Mouse (Mus musculus) liver, embryonic 16.5 days (tissue): ENCODE measurements at regions not wholly inside any gene's neighbourhood (a gene's known extent, or its start where the extent isn't known, plus 50 kb on each side); places are given as distances from the start of the nearest gene placed in this dataset.

ENCODE experiments used
- ATAC-seq: fragments of 200-750 bp; cut with Nextera tagmentation; 2 replicates; pipeline ENCODE4 v1.8.0; 2017; ENCODE audit warnings: low read depth, mild to moderate bottlenecking, moderate number of reproducible peaks, moderate library complexity
- H3K27ac ChIP-seq: fragments of 300-500 bp; sonication (generic); 2 replicates; pipeline ENCODE4 v1.5.1; 2014; ENCODE audit warnings: mild to moderate bottlenecking, low read length
- H3K27me3 ChIP-seq: fragments of 300-500 bp; sonication (generic); 2 replicates; pipeline ENCODE4 v1.6.1; 2014; ENCODE audit warnings: low read depth, low read length, mixed read lengths; ENCODE audit not compliant: control insufficient read depth, insufficient read depth
- H3K36me3 ChIP-seq: fragments of 300-500 bp; sonication (generic); 2 replicates; pipeline ENCODE4 v1.6.1; 2014; ENCODE audit warnings: mild to moderate bottlenecking; ENCODE audit not compliant: control insufficient read depth, insufficient read depth
- H3K4me1 ChIP-seq: fragments of 300-500 bp; sonication (generic); 2 replicates; pipeline ENCODE4 v1.6.1; 2014; ENCODE audit warnings: low read depth, low read length, mixed read lengths; ENCODE audit not compliant: control insufficient read depth
- H3K4me2 ChIP-seq: fragments of 300-500 bp; sonication (generic); 2 replicates; pipeline ENCODE4 v1.6.1; 2014; ENCODE audit warnings: low read depth, low read length, mixed read lengths
- H3K4me3 ChIP-seq: fragments of 300-500 bp; sonication (generic); 2 replicates; pipeline ENCODE4 v1.5.1; 2014; ENCODE audit warnings: low read depth, mild to moderate bottlenecking, low read length
- H3K9ac ChIP-seq: fragments of 300-500 bp; sonication (generic); 2 replicates; pipeline ENCODE4 v1.6.1; 2014; ENCODE audit warnings: low read depth, low read length
- H3K9me3 ChIP-seq: fragments of 300-500 bp; sonication (generic); replicated peaks from 2 replicates; pipeline ENCODE4 v1.6.1; 2016; ENCODE audit warnings: low read length; ENCODE audit not compliant: control insufficient read depth
- WGBS: fragments of 180-500 bp; shearing (Covaris S2); extraction: QIAGEN DNeasy Blood & Tissue Kit; methylation state at CpG from one replicate; pipeline ENCODE4 v1.1.7; 2014; ENCODE audit not compliant: insufficient replicate concordance; 5-methylcytosine and 5-hydroxymethylcytosine counted together

- Histone ChIP-seq H3K4me2 (no peak overlapping the region), H3K36me3 (no peaks in the 10 kb centered on the region), H3K27ac (no peak overlapping the region), H3K9ac (no peak overlapping the region), H3K4me1 (no peaks in the 10 kb centered on the region), H3K27me3 (no peaks in the 10 kb centered on the region), H3K4me3 (no peak overlapping the region), H3K9me3 (no peaks in the 10 kb centered on the region)
- no peak for ATAC-seq
- 65% methylated on average over 7 of the region's 7 CpGs for WGBS
Observed at GRCm38 (mm10) chr4:125413833-125414719, 76.4 kb upstream of the Grik3 start.

- Histone ChIP-seq H3K27ac (no peak overlapping the region), H3K27me3 (no peaks in the 10 kb centered on the region), H3K9ac (no peak overlapping the region), H3K4me1 (no peaks in the 10 kb centered on the region), H3K4me3 (no peak overlapping the region), H3K4me2 (no peak overlapping the region), H3K36me3 (no peaks in the 10 kb centered on the region), H3K9me3 (no peaks in the 10 kb centered on the region)
- WGBS = 29% methylated on average over 8 of the region's 8 CpGs
- peak; percentile 86 for ATAC-seq
Observed at GRCm38 (mm10) chr4:125410736-125411441, 79.6 kb upstream of the Grik3 start.

- Histone ChIP-seq H3K4me3 (no peak overlapping the region), H3K4me2 (no peak overlapping the region), H3K36me3 (no peaks in the 10 kb centered on the region), H3K4me1 (no peaks in the 10 kb centered on the region), H3K27ac (no peak overlapping the region), H3K9ac (no peak overlapping the region), H3K9me3 (no peaks in the 10 kb centered on the region), H3K27me3 (no peaks in the 10 kb centered on the region)
- ATAC-seq = no peak
- 61% methylated on average over 13 of the region's 13 CpGs for WGBS
Observed at GRCm38 (mm10) chr4:125399376-125400112, 91.0 kb upstream of the Grik3 start.

- no peaks in the 10 kb centered on the region for H3K9me3 ChIP-seq
- WGBS = 49% methylated on average over 12 of the region's 12 CpGs
- no peak overlapping the region for H3K9ac ChIP-seq
- H3K4me2 ChIP-seq = no peak overlapping the region
- no peaks in the 10 kb centered on the region for H3K4me1 ChIP-seq
- no peaks in the 10 kb centered on the region for H3K36me3 ChIP-seq
- ATAC-seq = no peak
- no peak overlapping the region for H3K4me3 ChIP-seq
- H3K27ac ChIP-seq = no peak overlapping the region
- H3K27me3 ChIP-seq = no peaks in the 10 kb centered on the region
Observed at GRCm38 (mm10) chr4:125397007-125397461, 93.5 kb upstream of the Grik3 start.

- Histone ChIP-seq H3K9me3 (no peaks in the 10 kb centered on the region), H3K4me3 (no peak overlapping the region), H3K27me3 (no peaks in the 10 kb centered on the region), H3K27ac (no peak overlapping the region), H3K4me2 (no peak overlapping the region), H3K36me3 (no peaks in the 10 kb centered on the region), H3K4me1 (no peaks in the 10 kb centered on the region), H3K9ac (no peak overlapping the region)
- ATAC-seq = no peak
- 59% methylated on average over 6 of the region's 6 CpGs for WGBS
Observed at GRCm38 (mm10) chr4:125391269-125391668, 99.2 kb upstream of the Grik3 start.

- Histone ChIP-seq H3K9me3 (no peaks in the 10 kb centered on the region), H3K4me1 (no peaks in the 10 kb centered on the region), H3K27ac (no peak overlapping the region), H3K4me3 (no peak overlapping the region), H3K36me3 (no peaks in the 10 kb centered on the region), H3K9ac (no peak overlapping the region), H3K27me3 (no peaks in the 10 kb centered on the region), H3K4me2 (no peak overlapping the region)
- 58% methylated on average over 4 of the region's 4 CpGs for WGBS
- ATAC-seq = no peak
Observed at GRCm38 (mm10) chr4:125385811-125386210, 104.7 kb upstream of the Grik3 start.

- Histone ChIP-seq H3K4me1 (no peaks in the 10 kb centered on the region), H3K4me2 (no peak overlapping the region), H3K4me3 (no peak overlapping the region), H3K27ac (no peak overlapping the region), H3K9ac (no peak overlapping the region), H3K36me3 (no peaks in the 10 kb centered on the region), H3K9me3 (no peaks in the 10 kb centered on the region), H3K27me3 (no peaks in the 10 kb centered on the region)
- ATAC-seq = no peak
- WGBS = 52% methylated on average over 9 of the region's 9 CpGs
Observed at GRCm38 (mm10) chr4:125364011-125364410, 126.5 kb upstream of the Grik3 start.

GRCm38 (mm10) chr4:125361611-125362520 is 128.6 kb upstream of the Grik3 start:
- H3K4me1 ChIP-seq = no peaks in the 10 kb centered on the region
- no peak overlapping the region for H3K4me3 ChIP-seq
- H3K27ac ChIP-seq = no peak overlapping the region
- no peak for ATAC-seq
- 35% methylated on average over 18 of the region's 18 CpGs for WGBS
- no peak overlapping the region for H3K4me2 ChIP-seq
- H3K27me3 ChIP-seq = no peaks in the 10 kb centered on the region
- H3K36me3 ChIP-seq = no peaks in the 10 kb centered on the region
- H3K9ac ChIP-seq = no peak overlapping the region
- H3K9me3 ChIP-seq = no peaks in the 10 kb centered on the region
